Mouse (Mus musculus): ENCODE measurements around the gene Zdhhc6.

DNA sequence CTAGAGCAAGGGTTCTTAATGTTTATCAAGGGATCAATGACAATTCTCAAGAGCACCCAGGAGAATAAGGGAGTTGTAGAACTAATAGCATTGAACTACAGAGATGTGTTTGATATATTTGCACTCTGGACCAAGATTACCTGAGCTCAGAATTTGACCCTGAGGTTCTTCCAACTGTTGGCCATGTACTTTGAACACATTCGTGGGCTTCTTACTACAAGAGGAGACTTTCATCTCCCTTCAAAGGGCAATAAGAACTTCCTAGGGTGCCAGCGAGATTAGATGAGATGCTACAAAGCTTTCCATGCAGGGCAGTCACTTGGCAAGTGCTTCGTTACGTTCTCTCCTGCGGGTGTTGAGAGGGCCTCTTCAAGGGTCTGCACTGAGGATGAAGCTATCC, 68.3 kb downstream of the Zdhhc6 start:
- TF ChIP-seq CTCF (IDR thresholded peaks at IDR 0.05; ENCODE audit: insufficient read depth, low read length) = no peak
- no peak for TF ChIP-seq POLR2A (IDR thresholded peaks at IDR 0.05; ENCODE audit: borderline replicate concordance, extremely low read depth, low read depth, low read length)

Measured in lung, adult 2 months (tissue).